Mouse (Mus musculus): Measurements from ENCODE around the gene Egfl8. TPM values are rescaled to one million over a fixed set of nuclear protein-coding genes. Genes with fewer than 3 reads are reported as not detected.

Egfl8 gene
- polyA plus RNA-seq, 1 experiment: 1.1 TPM

DNA sequence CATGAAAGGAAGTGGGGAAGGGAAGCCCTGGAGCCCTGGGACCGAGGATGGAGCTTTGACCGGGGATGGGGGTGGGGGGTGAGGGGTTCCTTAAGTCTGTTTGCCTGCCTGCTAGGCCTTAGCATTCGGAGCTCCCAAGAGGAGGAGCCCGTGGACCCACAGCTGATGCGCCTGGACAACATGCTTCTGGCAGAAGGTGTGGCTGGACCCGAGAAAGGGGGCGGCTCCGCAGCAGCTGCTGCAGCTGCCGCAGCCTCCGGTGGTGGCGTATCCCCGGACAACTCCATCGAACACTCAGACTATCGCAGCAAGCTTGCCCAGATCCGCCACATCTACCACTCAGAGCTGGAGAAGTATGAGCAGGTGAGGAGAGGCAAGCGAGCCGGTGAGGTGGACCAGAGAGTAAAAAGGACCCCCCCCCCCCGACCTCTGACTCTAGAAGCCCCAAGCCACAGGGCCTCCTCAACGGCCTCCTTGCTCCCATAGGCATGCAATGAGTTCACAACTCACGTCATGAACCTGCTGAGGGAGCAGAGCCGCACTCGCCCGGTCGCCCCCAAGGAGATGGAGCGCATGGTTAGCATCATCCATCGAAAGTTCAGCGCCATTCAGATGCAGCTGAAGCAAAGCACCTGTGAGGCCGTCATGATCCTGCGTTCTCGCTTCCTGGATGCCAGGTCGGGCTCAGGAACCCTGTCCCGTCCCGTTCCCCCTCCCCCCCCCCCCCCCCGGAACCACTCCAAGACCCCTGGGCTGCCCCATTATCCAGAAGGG lies 21.8 kb downstream of the Egfl8 start:
- H3K4me1 ChIP-seq (ENCODE audit: control insufficient read depth, insufficient read depth, low read length): peaks cover 6% of the 10 kb centered on the region

DNA sequence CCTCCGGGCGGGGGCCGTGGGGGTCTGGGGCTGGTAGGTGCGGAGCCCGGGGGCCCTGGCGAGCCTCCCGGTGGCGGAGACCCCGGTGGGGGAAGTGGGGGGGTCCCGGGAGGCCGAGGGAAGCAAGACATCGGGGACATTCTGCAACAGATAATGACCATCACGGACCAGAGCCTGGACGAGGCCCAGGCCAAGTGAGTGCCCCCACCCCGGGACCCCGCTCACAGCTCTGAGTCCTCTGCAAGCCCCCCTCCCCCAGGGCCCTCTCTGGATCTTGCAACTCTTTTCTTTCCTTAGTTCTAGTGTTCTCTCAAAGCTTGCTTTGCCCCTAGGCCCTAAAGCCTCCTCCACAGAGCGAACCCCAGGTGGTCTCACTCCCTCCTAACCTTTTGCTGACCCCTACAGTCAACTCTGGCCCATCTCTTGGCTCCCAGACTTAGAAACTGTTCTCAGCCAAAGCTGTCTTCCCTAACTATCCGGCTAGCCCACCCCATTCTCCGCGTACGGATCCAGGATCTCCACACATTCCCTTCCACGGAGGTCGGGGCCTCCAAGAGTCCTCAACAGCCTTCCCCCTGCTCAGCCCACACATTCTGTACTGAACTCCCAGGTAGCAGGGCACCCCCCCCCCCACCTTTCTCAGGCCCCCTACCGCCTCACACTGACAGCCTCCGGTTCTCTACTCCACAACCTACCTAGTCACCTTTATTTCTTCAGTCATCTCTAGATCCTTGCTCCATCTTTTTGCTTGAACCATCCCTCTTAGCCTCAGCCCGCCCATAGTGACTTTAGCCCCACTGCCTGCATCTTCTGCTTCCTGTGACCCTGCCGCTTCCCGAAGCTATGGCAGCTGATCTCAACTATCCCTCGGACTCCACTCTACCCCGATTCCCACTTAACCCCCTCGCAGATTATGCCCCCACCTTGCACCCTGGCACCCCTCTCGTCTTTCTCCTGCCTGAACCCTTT lies 22.9 kb downstream of the Egfl8 start:
- Histone ChIP-seq H3K4me1 (ENCODE audit: control insufficient read depth, insufficient read depth, low read length) (peaks cover 11% of the 10 kb centered on the region), H3K27me3 (ENCODE audit: control insufficient read depth, insufficient read depth, low read length, poor library complexity, severe bottlenecking) (no peaks in the 10 kb centered on the region), H3K4me3 (ENCODE audit: low read depth, low read length) (peak overlapping the region; percentile 16), H3K27ac (ENCODE audit: insufficient read depth, low read length) (no peak overlapping the region), H3K9ac (ENCODE audit: low read depth, poor library complexity, severe bottlenecking) (peak overlapping the region; percentile 98), H3K36me3 (ENCODE audit: control insufficient read depth, insufficient read depth, low read length, poor library complexity, severe bottlenecking) (0 out of 2 replicates have a peak, but pooled peaks cover 6% of the 10 kb centered on the region), H3K9me3 (replicated peaks; ENCODE audit: control insufficient read depth, insufficient read depth, low read length, poor library complexity, severe bottlenecking) (no peaks in the 10 kb centered on the region)
- TF ChIP-seq CTCF (IDR thresholded peaks at IDR 0.05; ENCODE audit: low read depth, low read length): no peak
- TF ChIP-seq POLR2A (IDR thresholded peaks at IDR 0.05; ENCODE audit: insufficient read depth, low read length): no peak
- TF ChIP-seq EP300 (IDR thresholded peaks at IDR 0.05; ENCODE audit: insufficient read depth, low read depth, low read length): no peak

More for the DNA sequence above, 21.8 kb downstream of the Egfl8 start:
- no peak overlapping the region for H3K27ac ChIP-seq (ENCODE audit: insufficient read depth, low read length)
- no peaks in the 10 kb centered on the region for H3K9me3 ChIP-seq (replicated peaks; ENCODE audit: control insufficient read depth, insufficient read depth, low read length, poor library complexity, severe bottlenecking)
- TF ChIP-seq POLR2A (IDR thresholded peaks at IDR 0.05; ENCODE audit: insufficient read depth, low read length): no peak
- no peak for TF ChIP-seq EP300 (IDR thresholded peaks at IDR 0.05; ENCODE audit: insufficient read depth, low read depth, low read length)
- TF ChIP-seq CTCF (IDR thresholded peaks at IDR 0.05; ENCODE audit: low read depth, low read length): no peak
- H3K27me3 ChIP-seq (ENCODE audit: control insufficient read depth, insufficient read depth, low read length, poor library complexity, severe bottlenecking): no peaks in the 10 kb centered on the region
- H3K36me3 ChIP-seq (ENCODE audit: control insufficient read depth, insufficient read depth, low read length, poor library complexity, severe bottlenecking): 0 out of 2 replicates have a peak, but pooled peaks cover 6% of the 10 kb centered on the region
- H3K9ac ChIP-seq (ENCODE audit: low read depth, poor library complexity, severe bottlenecking): no peak overlapping the region
- peak overlapping the region; percentile 16 for H3K4me3 ChIP-seq (ENCODE audit: low read depth, low read length)

DNA sequence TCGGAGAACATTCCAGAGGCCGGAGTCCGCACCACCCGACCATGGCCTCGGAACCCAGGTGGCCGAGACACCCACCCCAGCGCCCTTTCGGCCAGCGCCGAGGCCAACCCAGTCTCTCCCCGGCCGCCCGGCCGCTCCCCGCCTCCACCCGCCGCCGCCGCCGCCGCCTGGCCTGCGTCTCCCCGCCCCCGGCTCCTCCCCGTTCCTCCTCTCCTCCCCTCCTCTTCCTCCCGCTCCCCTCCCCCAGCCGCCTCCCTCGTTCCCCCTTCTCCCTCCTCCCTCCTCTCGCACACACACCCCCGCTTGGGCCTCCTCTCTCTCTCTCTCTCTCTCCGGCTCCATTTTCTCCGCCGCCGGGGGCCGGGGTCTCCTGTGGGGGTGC lies 23.8 kb downstream of the Egfl8 start:
- H3K36me3 ChIP-seq (ENCODE audit: control insufficient read depth, insufficient read depth, low read length, poor library complexity, severe bottlenecking): 0 out of 2 replicates have a peak, but pooled peaks cover 6% of the 10 kb centered on the region
- peak overlapping the region; percentile 73 for H3K4me3 ChIP-seq (ENCODE audit: low read depth, low read length)
- TF ChIP-seq POLR2A (IDR thresholded peaks at IDR 0.05; ENCODE audit: insufficient read depth, low read length) (peak; percentile 52), CTCF (IDR thresholded peaks at IDR 0.05; ENCODE audit: low read depth, low read length) (no peak)
- peak overlapping the region; percentile 98 for H3K9ac ChIP-seq (ENCODE audit: low read depth, poor library complexity, severe bottlenecking)
- H3K27me3 ChIP-seq (ENCODE audit: control insufficient read depth, insufficient read depth, low read length, poor library complexity, severe bottlenecking): no peaks in the 10 kb centered on the region
- peaks cover 11% of the 10 kb centered on the region for H3K4me1 ChIP-seq (ENCODE audit: control insufficient read depth, insufficient read depth, low read length)
- no peaks in the 10 kb centered on the region for H3K9me3 ChIP-seq (replicated peaks; ENCODE audit: control insufficient read depth, insufficient read depth, low read length, poor library complexity, severe bottlenecking)
- H3K27ac ChIP-seq (ENCODE audit: insufficient read depth, low read length): peak overlapping the region; percentile 75; the same call in 1 of the 2 replicates

DNA sequence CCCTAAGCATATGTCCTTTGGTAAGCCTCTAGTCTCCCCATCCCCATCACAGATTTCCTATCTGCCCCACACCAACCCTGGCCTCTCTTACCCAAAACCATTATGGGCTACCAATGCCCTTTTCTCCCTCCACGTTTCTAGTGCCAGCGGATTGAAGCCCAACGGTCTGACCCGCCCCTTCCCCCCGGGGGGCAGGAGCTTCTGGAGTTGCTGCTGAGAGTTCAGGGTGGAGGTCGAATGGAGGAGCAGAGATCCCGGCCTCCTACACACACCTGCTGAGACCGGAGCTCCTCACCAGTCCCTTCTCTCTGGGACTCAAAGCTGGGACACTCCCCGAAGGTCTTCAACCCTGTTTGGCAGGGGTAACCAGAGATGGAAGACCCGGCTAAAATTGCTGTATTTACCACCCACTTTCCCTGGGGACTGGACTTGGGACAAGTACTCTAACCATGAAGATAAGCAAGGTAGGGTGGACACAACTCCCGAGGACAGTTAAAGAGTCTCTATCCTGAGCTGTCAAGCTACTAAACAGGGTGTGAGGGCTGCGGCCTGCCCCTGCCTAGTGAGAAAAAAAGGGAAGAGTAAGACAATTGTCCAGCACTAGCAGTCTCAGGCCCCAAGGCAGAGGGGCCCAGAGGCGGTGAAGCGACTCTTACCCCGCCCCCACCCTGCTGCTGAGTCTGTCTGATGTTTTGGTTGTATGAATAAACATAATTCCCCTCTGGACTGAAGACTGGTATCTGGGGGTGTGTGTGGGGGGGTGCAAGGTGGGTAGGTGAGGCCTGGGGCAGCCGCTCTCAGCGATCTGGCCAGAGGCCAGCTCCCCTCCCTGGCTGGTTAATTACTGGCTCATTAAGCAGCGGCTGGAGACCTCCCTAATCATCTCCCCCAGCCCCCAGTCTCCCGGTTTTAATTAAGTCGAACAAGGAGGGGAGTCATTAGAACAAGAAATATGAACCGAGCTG lies 24.5 kb downstream of the Egfl8 start, which contains the start of gene Pbx2:
TSS of gene Pbx2 (plus strand) at position 238 of the 965 bp plus-strand sequence.
- Histone ChIP-seq H3K27ac (ENCODE audit: insufficient read depth, low read length) (peak within 1 kb of the TSS; percentile 75), H3K9ac (ENCODE audit: low read depth, poor library complexity, severe bottlenecking) (peak within 1 kb of the TSS; percentile 98), H3K36me3 (ENCODE audit: control insufficient read depth, insufficient read depth, low read length, poor library complexity, severe bottlenecking) (0 out of 2 replicates have a peak, but pooled peaks cover 6% of the 10 kb centered on the region), H3K4me3 (ENCODE audit: low read depth, low read length) (peak within 1 kb of the TSS; percentile 73), H3K27me3 (ENCODE audit: control insufficient read depth, insufficient read depth, low read length, poor library complexity, severe bottlenecking) (no peaks in the 10 kb centered on the region), H3K4me1 (ENCODE audit: control insufficient read depth, insufficient read depth, low read length) (peaks cover 11% of the 10 kb centered on the region), H3K9me3 (replicated peaks; ENCODE audit: control insufficient read depth, insufficient read depth, low read length, poor library complexity, severe bottlenecking) (no peaks in the 10 kb centered on the region)
- TF ChIP-seq EP300 (IDR thresholded peaks at IDR 0.05; ENCODE audit: insufficient read depth, low read depth, low read length): no peak
- TF ChIP-seq POLR2A (IDR thresholded peaks at IDR 0.05; ENCODE audit: insufficient read depth, low read length): no peak
- TF ChIP-seq CTCF (IDR thresholded peaks at IDR 0.05; ENCODE audit: low read depth, low read length): no peak
